Mouse (Mus musculus): ENCODE data around the gene Repin1. TPM values are rescaled to one million over a fixed set of nuclear protein-coding genes. Genes with fewer than 3 reads are reported as not detected.
"Not testable (repeated sequence)": the region's sequence is repeated elsewhere in the genome, so short reads cannot be mapped to it uniquely, and the experiment has no call there.

Repin1 gene
- polyA plus RNA-seq, 1 experiment from 2014 or later, result 47.2 TPM

GRCm38 (mm10) chr6:48610657-48611056 is 17.0 kb downstream of the Repin1 start:
- H3K4me1 ChIP-seq (replicated peaks), result peaks cover 8% of the 10 kb centered on the region
- ATAC-seq, result no peak
- WGBS, result 85% methylated on average over 3 of the region's 3 CpGs
- H3K4me3 ChIP-seq (replicated peaks), result no peak overlapping the region
- no peak overlapping the region for H3K4me2 ChIP-seq (replicated peaks)
- H3K9me3 ChIP-seq, result no peaks in the 10 kb centered on the region
- H3K36me3 ChIP-seq, result peaks cover 29% of the 10 kb centered on the region
- H3K9ac ChIP-seq (replicated peaks), result no peak overlapping the region
- H3K27me3 ChIP-seq, result no peaks in the 10 kb centered on the region
- H3K27ac ChIP-seq, result no peak overlapping the region

GRCm38 (mm10) chr6:48613464-48613863 is 19.8 kb downstream of the Repin1 start:
- no peak for ATAC-seq
- no peak overlapping the region for H3K9ac ChIP-seq (replicated peaks)
- no peak overlapping the region for H3K4me3 ChIP-seq (replicated peaks)
- H3K9me3 ChIP-seq, result no peaks in the 10 kb centered on the region
- WGBS, result 91% methylated on average over 4 of the region's 4 CpGs
- no peaks in the 10 kb centered on the region for H3K27me3 ChIP-seq
- no peak overlapping the region for H3K4me2 ChIP-seq (replicated peaks)
- H3K27ac ChIP-seq, result no peak overlapping the region
- peaks cover 8% of the 10 kb centered on the region for H3K4me1 ChIP-seq (replicated peaks)
- H3K36me3 ChIP-seq, result peaks cover 41% of the 10 kb centered on the region

GRCm38 (mm10) chr6:48614756-48615155 is 21.1 kb downstream of the Repin1 start:
- 98% methylated on average over 5 of the region's 5 CpGs for WGBS
- Histone ChIP-seq H3K9ac (replicated peaks) (no peak overlapping the region), H3K36me3 (peaks cover 50% of the 10 kb centered on the region), H3K4me3 (replicated peaks) (no peak overlapping the region), H3K9me3 (no peaks in the 10 kb centered on the region), H3K27me3 (no peaks in the 10 kb centered on the region), H3K27ac (no peak overlapping the region), H3K4me1 (replicated peaks) (no peaks in the 10 kb centered on the region), H3K4me2 (replicated peaks) (no peak overlapping the region)
- no peak for ATAC-seq

GRCm38 (mm10) chr6:48620031-48620430 is 26.3 kb downstream of the Repin1 start:
- Histone ChIP-seq H3K9me3 (no peaks in the 10 kb centered on the region), H3K4me1 (replicated peaks) (no peaks in the 10 kb centered on the region), H3K27me3 (no peaks in the 10 kb centered on the region), H3K27ac (no peak overlapping the region), H3K36me3 (peaks cover 49% of the 10 kb centered on the region), H3K4me3 (replicated peaks) (no peak overlapping the region), H3K4me2 (replicated peaks) (no peak overlapping the region), H3K9ac (replicated peaks) (no peak overlapping the region)
- 95% methylated on average over 30 of the region's 30 CpGs for WGBS
- ATAC-seq, result 0 out of 2 replicates have a peak, but pooled peaks have one; percentile 4

- H3K9ac ChIP-seq (replicated peaks); H3K4me2 ChIP-seq (replicated peaks); H3K27ac ChIP-seq; ATAC-seq; H3K4me3 ChIP-seq (replicated peaks); H3K9me3 ChIP-seq: not testable (repeated sequence)
- Histone ChIP-seq H3K4me1 (replicated peaks) (peaks cover 11% of the 10 kb centered on the region), H3K36me3 (peaks cover 37% of the 10 kb centered on the region), H3K27me3 (peaks cover 14% of the 10 kb centered on the region)
- 88% methylated on average over 8 of the region's 8 CpGs for WGBS
Observed at GRCm38 (mm10) chr6:48622186-48622843, 28.6 kb downstream of the Repin1 start.

GRCm38 (mm10) chr6:48623460-48623859 is 29.8 kb downstream of the Repin1 start:
- Histone ChIP-seq H3K4me2 (replicated peaks) (no peak overlapping the region), H3K4me1 (replicated peaks) (peaks cover 14% of the 10 kb centered on the region), H3K4me3 (replicated peaks) (no peak overlapping the region), H3K36me3 (peaks cover 33% of the 10 kb centered on the region), H3K27me3 (peaks cover 26% of the 10 kb centered on the region), H3K9me3 (no peaks in the 10 kb centered on the region), H3K9ac (replicated peaks) (no peak overlapping the region), H3K27ac (no peak overlapping the region)
- no peak for ATAC-seq
- 10% methylated on average over 1 of the region's 1 CpGs for WGBS

GRCm38 (mm10) chr6:48626464-48626863 is 32.8 kb downstream of the Repin1 start, which contains the start of gene AI854703:
AI854703 (plus strand) TSS chr6:48626764.
- Histone ChIP-seq H3K36me3 (peaks cover 8% of the 10 kb centered on the region; the same call in 1 of the 2 replicates), H3K27me3 (peaks cover 48% of the 10 kb centered on the region)

GRCm38 (mm10) chr6:48626984-48627383 is 33.3 kb downstream of the Repin1 start:
- peak overlapping the region; percentile 66 for H3K4me2 ChIP-seq (replicated peaks)
- peak overlapping the region; percentile 56 for H3K9ac ChIP-seq (replicated peaks)
- ATAC-seq, result peak; percentile 47
- H3K4me3 ChIP-seq (replicated peaks), result peak overlapping the region; percentile 42
- under 1% methylated on average over 32 of the region's 32 CpGs for WGBS
- H3K4me1 ChIP-seq (replicated peaks), result peaks cover 27% of the 10 kb centered on the region
- 0 out of 2 replicates have a peak, but pooled peaks cover 4% of the 10 kb centered on the region for H3K36me3 ChIP-seq
- H3K27me3 ChIP-seq, result peaks cover 50% of the 10 kb centered on the region
- H3K27ac ChIP-seq, result no peak overlapping the region
- H3K9me3 ChIP-seq, result no peaks in the 10 kb centered on the region

More at GRCm38 (mm10) chr6:48626464-48626863, 32.8 kb downstream of the Repin1 start, which contains the start of gene AI854703:
- WGBS, result 28% methylated on average over 8 of the region's 8 CpGs
- peak within 1 kb of the TSS; percentile 56 for H3K9ac ChIP-seq (replicated peaks)
- peaks cover 27% of the 10 kb centered on the region for H3K4me1 ChIP-seq (replicated peaks)
- H3K9me3 ChIP-seq, result no peaks in the 10 kb centered on the region
- peak within 1 kb of the TSS; percentile 42 for H3K4me3 ChIP-seq (replicated peaks)
- ATAC-seq, result 0 out of 2 replicates have a peak, but pooled peaks have one; percentile 1
- H3K4me2 ChIP-seq (replicated peaks), result peak within 1 kb of the TSS; percentile 66
- no peak within 1 kb of the TSS for H3K27ac ChIP-seq

GRCm38 (mm10) chr6:48627511-48627924 is 33.8 kb downstream of the Repin1 start:
- WGBS, result 3% methylated on average over 7 of the region's 7 CpGs
- Histone ChIP-seq H3K27ac (no peak overlapping the region), H3K36me3 (0 out of 2 replicates have a peak, but pooled peaks cover 3% of the 10 kb centered on the region), H3K4me2 (replicated peaks) (peak overlapping the region; percentile 66), H3K4me1 (replicated peaks) (peaks cover 27% of the 10 kb centered on the region), H3K9ac (replicated peaks) (peak overlapping the region; percentile 56), H3K27me3 (peaks cover 50% of the 10 kb centered on the region), H3K4me3 (replicated peaks) (peak overlapping the region; percentile 42), H3K9me3 (no peaks in the 10 kb centered on the region)
- ATAC-seq, result no peak

GRCm38 (mm10) chr6:48628377-48628776 is 34.7 kb downstream of the Repin1 start:
- Histone ChIP-seq H3K4me1 (replicated peaks) (peaks cover 27% of the 10 kb centered on the region), H3K9me3 (no peaks in the 10 kb centered on the region), H3K4me2 (replicated peaks) (peak overlapping the region; percentile 73; the same call in 1 of the 2 replicates), H3K9ac (replicated peaks) (no peak overlapping the region), H3K27ac (no peak overlapping the region), H3K4me3 (replicated peaks) (no peak overlapping the region), H3K36me3 (no peaks in the 10 kb centered on the region), H3K27me3 (peaks cover 50% of the 10 kb centered on the region)
- WGBS, result 79% methylated on average over 3 of the region's 3 CpGs
- ATAC-seq, result no peak

GRCm38 (mm10) chr6:48628808-48629660 is 35.4 kb downstream of the Repin1 start:
- H3K4me2 ChIP-seq (replicated peaks), result peak overlapping the region; percentile 73
- H3K9me3 ChIP-seq, result no peaks in the 10 kb centered on the region
- peaks cover 50% of the 10 kb centered on the region for H3K27me3 ChIP-seq
- ATAC-seq, result peak; percentile 73
- peak overlapping the region; percentile 46 for H3K4me3 ChIP-seq (replicated peaks)
- no peaks in the 10 kb centered on the region for H3K36me3 ChIP-seq
- WGBS, result 14% methylated on average over 54 of the region's 54 CpGs
- H3K4me1 ChIP-seq (replicated peaks), result peaks cover 27% of the 10 kb centered on the region
- H3K27ac ChIP-seq, result 0 out of 2 replicates have a peak overlapping the region, but pooled peaks have one; percentile 27
- H3K9ac ChIP-seq (replicated peaks), result peak overlapping the region; percentile 67

- WGBS, result 25% methylated on average over 13 of the region's 13 CpGs
- Histone ChIP-seq H3K4me1 (replicated peaks) (peaks cover 27% of the 10 kb centered on the region), H3K4me2 (replicated peaks) (peak overlapping the region; percentile 73), H3K4me3 (replicated peaks) (peak overlapping the region; percentile 46), H3K27ac (0 out of 2 replicates have a peak overlapping the region, but pooled peaks have one; percentile 27), H3K9ac (replicated peaks) (peak overlapping the region; percentile 67), H3K9me3 (no peaks in the 10 kb centered on the region), H3K36me3 (no peaks in the 10 kb centered on the region), H3K27me3 (peaks cover 50% of the 10 kb centered on the region)
- ATAC-seq, result peak; percentile 62
Observed at GRCm38 (mm10) chr6:48629661-48630034, 36.0 kb downstream of the Repin1 start.
